Mouse (Mus musculus) heart, adult 11 months (tissue): ENCODE measurements at regions not wholly inside any gene's neighbourhood (a gene's known extent, or its start where the extent isn't known, plus 50 kb on each side); places are given as distances from the start of the nearest gene placed in this dataset.

ENCODE experiments used
- DNase-seq: peaks from one replicate; pipeline ENCODE4 v3.0.0; 2022

GRCm38 (mm10) chr2:79087600-79088205 lies 167.5 kb upstream of the Itga4 start:
- DNase-seq: no peak

DNA sequence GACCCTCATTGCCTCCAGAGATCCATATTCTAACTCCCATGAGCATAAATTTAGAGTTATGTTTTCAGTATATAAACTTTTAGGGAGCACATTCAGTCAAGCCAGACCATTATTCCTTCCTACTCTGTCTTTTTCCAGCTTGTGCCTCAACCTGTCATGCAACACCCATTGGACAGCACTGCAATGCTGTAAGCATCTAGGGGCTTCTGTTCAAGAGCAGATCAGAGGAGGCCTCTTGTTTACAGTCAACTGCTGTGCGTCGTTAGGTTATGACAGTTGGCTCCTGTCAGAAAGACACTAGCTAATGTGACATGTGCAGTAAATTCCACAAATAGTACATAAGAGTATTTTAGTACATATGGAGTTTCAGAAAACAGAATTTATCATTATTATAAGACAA lies 165.0 kb upstream of the Itga4 start:
- no peak for DNase-seq

DNA sequence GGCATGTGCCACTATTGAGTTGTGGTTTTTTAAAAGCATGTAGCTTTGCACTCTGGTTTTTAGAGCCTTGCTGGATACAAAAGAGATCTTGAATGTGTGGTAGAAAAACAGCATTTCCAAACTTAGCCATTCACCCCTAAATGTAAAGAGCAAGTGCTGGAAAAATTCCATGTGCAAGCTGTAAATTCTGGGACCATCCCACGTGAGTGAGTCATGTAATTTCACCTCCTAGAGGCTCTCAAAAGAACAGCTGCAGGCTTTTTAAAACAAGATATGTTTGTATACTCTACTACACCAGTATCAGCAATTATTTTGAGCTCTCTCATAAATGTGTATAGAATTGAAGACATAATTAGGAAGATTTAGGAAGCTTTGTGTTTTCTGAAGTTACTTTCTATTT lies 160.9 kb upstream of the Itga4 start:
- no peak for DNase-seq

DNA sequence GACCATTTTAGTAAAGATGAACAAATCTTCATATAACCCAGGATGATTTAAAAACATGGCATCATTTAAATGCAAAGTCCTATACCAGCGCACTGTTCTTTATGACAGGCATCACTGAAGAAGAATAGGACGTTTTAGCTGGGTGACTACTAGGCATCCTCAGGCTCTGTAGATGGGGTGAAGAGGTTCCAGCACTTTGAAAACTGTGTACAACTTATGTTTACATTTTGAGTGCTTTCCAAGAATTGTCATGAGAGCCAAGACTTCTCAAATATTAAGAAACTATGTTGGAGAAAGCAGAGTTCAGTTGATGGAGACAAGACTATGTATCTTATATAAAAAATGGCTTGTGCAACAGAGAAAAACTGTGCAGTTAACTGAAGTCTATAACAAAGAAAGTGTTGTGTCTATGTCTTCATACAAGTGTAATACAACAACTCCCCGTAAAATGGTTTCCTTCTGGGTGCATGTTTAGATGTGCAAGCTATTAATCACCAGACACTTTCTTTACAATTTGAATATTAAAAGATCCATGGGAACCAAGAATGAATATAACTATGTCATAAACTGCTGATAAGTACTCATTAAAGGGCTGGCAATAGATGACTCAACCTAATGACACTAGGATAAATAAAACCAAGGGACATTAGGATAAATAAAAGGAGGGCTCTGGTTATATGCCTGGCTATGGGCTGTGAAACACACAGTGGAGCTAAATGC lies 158.5 kb upstream of the Itga4 start:
- DNase-seq: no peak

GRCm38 (mm10) chr2:79099601-79100000 lies 155.6 kb upstream of the Itga4 start:
- no peak for DNase-seq

DNA sequence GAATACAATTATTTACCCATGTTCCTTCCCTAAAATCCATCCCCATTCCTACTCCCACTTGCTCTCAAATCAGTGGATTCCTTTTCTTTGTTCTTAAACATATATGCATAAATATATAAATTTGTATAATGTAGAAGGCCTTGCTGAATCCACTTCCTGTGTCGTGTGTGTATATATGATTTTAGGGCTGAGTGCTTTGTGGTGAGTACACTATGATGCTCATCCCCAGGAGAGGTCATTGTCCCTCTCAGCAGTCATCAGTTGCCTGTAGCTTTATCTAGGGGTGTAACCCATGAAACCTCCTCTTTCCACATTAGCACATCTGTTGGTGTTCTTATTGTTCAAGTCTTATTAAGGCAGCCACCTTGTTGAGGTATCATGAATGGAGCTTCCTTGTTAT lies 143.6 kb upstream of the Itga4 start:
- no peak for DNase-seq

DNA sequence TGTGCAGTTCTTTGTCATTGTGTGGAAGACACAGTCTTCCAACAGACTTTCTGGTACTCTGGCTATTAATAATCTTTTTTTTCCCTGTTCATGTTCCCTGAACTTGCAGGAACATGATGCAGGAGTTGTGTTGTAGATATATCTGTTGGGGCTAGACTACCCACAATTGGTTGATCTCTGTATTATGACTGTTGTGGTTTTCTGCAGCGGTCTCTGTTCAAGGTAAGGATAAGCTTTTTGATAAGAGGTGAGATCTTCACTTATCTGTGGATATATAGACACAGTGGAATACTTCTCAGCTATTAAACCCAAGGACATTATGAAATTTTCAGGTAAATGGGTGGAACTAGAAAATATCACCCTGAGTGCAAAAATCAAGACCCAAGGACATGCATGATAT lies 143.2 kb upstream of the Itga4 start:
- DNase-seq: no peak

DNA sequence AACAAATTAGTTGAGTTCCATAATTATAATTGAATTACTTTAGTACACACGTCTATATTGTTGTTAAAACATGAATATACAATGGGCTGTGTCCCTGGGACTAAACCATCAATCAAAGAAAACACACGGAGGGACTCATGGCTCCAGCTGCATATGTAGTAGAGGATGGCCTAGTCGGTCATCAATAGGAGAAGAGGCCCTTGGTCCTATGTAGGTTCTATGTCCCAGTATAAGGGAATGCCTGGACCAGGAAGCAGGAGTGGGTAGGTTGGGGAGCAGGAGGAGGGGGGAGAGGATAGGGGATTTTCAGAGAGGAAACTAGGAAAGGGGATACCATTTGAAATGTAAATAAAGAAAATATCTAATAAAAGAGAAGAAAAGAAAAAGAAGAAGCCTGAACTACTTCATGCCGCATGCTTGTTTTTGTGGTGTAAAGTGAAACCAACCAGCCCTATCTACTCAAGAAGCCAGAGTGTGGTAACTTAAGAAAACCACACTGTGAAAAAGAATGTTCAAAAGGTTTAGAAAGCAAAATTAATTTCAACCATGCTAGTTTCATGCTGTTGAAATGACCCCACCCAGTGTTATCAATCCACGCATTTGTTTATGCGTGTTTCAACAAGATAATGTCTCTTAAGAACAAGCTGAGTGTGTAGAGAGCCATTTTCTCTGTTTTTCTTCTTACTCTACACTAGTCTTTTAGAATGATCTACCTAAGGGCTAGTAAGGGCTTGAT lies 134.4 kb upstream of the Itga4 start:
- no peak for DNase-seq

DNA sequence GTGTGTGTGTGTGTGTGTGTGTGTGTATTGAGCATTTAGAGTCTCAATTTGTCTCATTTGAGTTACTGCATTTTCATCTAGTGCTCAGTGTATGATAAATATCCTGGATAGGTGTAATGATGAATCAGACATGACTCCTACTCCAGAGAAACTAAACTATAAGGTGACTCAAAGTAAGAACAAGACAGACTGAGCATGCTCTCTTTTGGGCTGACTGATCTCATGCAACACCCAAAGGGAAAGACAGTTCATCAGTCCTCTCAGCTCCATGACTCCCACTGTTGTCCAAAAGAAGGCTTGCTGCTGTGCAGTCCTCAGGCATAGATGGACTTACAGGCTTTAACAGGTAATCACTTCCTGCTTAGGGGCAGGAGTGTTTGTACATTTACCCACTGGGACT lies 132.7 kb upstream of the Itga4 start:
- DNase-seq: no peak

DNA sequence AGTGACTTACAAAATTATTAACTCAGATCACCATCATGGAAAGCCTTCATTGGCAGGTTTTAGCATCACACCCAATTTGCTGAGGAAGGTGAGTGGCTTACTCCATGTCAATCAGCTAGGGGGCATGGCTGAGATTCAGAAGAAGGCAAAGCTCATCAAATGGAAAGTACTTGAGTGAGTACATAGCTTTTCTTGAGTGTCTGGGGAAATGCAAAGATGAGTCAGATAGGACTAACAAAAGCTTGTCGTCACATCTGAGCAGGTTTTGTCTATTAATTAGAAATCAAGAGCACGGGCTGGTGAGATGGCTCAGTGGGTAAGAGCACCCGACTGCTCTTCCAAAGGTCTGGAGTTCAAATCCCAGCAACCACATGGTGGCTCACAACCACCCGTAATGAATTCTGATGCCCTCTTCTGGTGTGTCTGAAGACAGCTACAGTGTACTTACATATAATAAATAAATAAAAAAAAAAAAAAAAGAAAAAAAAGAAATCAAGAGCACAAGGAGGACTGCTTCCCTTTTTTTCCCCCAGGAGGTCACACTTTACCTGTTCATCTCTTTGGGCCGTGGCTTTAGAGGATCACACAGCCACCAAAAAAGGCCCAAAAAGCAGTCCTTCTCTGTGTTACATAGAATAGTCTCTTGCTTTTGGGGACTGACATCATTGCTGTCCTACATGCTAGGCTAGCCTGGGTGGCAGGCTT lies 130.8 kb upstream of the Itga4 start:
- no peak for DNase-seq

DNA sequence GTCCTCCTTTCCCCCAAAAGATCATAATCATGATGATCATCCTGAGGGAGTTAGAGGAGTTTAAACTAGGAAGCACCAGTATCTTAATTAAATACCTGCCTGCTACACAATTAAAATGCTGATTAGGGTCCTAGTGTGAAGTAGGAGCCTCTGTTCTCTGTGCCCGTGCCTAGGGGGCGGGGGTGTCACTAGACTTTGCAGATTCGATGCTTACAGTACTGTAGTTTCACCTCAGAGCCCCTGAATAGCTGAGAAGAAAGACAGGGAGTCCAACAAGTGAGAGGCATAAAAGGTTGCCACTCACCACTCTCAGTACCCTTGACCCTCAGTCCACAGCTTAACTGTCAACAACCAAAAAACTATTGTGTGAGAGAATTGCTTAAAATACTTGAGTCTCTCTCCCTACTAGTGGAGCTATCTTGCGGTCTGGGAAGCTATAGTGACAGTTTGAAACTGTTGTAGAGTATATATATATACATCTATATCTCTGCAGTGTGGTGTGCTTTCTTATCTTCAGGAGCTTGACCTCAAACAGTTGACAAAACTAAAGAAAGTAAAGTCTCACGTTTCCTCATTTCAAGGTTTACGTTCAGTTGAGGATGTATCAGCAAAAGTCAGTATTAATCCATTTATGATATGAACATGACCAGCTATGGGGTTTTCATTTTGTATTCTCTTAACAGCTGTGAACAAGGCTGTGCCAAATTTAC lies 128.9 kb upstream of the Itga4 start:
- no peak for DNase-seq

DNA sequence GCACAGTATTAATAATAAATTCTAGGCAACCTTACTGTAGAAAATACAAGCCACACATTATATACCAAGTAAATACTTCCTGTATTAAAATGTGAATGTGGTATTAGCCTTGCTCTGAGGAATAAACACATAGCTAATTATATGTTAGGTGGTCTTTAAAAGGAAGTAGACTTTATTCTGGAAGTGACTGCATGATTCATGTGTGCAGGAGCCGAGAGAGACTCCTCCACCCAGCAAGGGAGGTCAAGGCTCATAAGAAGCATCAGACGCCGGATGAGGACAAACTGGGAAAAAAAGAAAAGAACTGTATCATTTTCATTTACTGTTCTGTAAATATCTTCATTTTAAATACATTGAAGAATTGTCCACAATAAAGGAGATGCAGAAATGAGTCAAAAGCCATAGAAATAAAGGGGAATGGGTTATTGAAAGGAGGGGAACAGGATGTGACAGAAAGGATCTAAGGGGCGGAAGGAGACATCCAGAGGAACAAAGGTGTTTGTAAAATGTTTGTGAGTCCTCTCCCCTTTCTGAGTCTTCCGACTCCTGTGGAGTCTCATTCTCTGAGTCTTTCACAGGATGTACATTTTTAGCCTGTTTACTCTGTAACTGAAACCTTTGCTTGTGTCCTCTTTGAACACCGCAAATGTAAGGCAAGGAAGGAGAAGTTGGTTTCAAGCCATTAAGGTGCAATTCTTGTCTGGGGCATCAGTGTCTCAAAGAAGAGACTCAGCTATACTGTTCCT lies 128.1 kb upstream of the Itga4 start:
- DNase-seq: no peak

GRCm38 (mm10) chr2:79127822-79128221 lies 127.4 kb upstream of the Itga4 start:
- DNase-seq: no peak

- no peak for DNase-seq
Observed at GRCm38 (mm10) chr2:79130660-79131059, 124.6 kb upstream of the Itga4 start.

DNA sequence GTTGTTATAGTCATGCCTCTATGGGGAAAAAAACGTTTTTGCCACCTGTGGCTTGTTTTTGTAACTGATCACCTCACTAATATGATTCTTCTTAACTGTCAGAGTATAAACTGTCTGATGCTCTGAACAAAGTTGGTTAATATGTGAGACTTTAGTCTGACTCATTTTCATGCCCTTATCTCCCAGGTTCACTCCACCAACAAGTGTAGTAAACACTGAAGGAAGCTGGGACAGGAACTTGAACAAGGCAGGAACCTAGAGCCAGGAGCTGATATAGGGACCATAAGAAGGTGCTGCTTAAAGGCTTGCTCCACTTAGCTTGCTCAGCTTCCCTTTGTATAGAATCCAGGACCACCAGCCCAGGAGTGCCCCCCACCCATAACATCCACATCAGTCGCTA lies 124.0 kb upstream of the Itga4 start:
- no peak for DNase-seq

DNA sequence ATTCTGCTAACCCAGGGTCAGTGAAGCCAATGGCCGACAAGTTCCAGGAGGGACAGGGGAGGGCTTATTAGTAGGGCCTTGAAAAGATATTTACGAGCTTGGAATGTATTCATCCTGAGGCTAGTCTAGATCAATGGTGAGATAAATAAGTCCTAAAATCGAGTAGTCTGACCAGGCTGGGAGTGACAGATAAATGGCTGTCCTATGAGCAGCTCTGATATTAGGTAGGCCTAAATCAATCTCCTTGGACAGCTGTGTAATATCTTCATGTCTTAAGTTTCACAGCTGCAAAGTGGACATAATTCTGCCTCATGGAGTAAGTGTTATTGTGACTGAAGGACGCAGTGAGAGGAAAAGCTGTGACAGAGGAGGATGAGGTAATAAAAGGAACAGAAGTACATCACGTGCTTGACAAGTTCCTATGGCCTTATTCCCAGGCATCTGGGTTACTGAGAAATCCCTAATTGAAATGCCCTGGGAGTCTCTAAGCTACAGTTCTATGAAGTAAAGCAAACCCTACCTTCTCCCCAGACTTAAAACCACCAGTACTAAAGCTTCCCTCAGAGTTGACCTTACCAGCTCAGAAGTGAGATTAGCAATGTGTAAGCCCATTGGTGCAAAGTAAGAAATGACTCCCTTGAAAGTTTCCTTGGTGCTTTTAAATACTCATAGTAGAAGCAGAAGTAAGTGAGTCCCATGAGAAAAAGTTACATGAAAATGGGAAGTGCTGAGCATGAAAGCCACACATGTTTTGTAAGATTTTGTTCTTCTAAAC lies 123.3 kb upstream of the Itga4 start:
- no peak for DNase-seq

DNA sequence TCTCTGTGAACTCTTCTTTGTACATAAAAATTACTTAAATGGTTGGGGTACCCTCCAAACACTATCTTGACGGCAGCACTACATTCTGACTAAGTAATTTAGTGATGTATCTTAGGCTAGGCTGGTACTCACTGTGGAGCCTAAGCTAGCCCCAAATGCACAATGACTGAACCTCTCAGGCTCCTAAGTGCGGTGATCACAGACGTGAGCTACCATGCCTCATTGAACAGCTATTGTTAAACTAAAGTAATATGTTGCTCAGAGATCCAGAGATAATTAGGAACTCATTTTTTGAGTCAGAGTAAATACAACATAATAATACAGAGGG lies 122.7 kb upstream of the Itga4 start:
- no peak for DNase-seq

DNA sequence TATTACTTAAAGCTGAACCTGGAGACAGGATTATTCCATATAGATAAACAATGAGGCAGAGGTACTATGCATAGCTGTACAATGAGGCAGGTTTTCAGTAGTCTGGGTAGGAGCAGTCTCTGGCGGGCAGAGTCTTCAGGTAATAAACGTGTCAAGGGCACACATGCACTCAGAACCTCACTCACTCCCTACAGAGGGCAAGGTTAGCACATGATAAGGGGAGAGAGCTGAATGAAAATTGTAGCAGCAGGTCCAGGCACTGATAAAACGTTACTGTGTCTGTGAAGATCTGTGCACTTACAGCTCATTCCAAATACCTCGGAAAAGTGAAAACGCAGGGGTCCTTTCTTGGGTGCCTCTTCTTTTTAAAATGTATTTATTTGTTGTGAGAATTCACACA lies 120.9 kb upstream of the Itga4 start:
- DNase-seq: no peak

GRCm38 (mm10) chr2:79135986-79136385 lies 119.2 kb upstream of the Itga4 start:
- DNase-seq: no peak

DNA sequence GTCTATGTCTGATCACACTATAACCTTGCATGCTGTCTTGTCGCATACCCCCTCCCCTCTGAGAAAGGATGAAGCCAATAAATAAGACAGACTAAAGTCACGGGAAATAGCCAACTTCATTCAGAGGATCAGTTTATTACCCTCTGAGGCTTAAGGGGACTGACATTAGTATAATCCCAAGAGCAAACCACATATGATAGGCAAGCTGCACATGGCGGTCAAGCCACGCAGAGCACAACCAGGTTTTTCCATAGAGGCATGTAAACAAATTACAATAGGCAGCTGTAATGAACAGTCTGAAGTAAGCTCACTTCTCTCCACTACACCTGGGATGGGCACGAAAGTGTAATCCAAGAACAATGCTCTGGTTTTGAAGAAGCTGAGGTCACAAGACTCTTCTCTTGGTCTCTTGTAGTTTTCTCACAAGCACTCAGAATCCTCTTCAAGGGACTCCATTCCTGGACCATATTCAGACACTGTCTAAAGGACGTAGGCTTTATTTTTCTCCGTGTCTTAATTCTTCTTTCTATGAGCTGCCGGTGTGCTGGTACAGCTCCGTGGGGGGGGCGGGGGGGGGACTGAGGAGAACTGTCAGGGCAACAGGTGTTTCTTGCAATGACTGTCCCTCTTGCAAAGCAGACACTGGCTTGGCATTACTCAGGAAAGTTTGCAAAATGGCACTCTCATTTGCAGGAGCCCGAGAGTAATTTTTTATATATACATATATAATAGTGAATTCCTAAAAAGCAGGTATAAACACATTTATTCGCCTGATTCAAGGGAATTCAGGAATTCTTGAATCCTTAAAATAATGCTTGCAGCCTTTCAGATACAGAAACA lies 118.4 kb upstream of the Itga4 start:
- no peak for DNase-seq

GRCm38 (mm10) chr2:79137694-79138171 lies 117.5 kb upstream of the Itga4 start:
- DNase-seq: no peak
